11 mouse cellular contexts compared by ENCODE assay signal in genomic region chr16:91538051-91538450, GRCm38 (mm10). TPM values are rescaled to one million over a fixed set of nuclear protein-coding genes. Genes with fewer than 3 reads are reported as not detected.
DNase-seq lines count a peak whose midpoint lies in the region; ATAC-seq and TF ChIP-seq lines count a peak whose summit lies in the region.
"Had no signal": no experiment of that assay in that cellular context is flagged by ENCODE, and none has a peak within 500 bp of the region (broad histone marks: within the 10 kb centered on the region; RNA-seq: fewer than 3 reads in every experiment).

No protein-coding gene starts in this region.

- ATAC-seq in CD4-positive, CD25-positive, alpha-beta regulatory T cell, adult 4 months, result no peak
- no peak for ATAC-seq in liver, embryonic 12.5 days
- ATAC-seq in embryonic facial prominence, embryonic 14.5 days (ENCODE audit: low read depth), result no peak
- peak; percentile 32 for ATAC-seq in megakaryocyte progenitor cell, adult 5-6 weeks (replicated peaks; ENCODE audit: poor library complexity)

- no peak for TF ChIP-seq POLR2A in liver, adult 2 months (IDR thresholded peaks at IDR 0.05; ENCODE audit: extremely low read depth, insufficient read depth, low read length)

- no peak overlapping the region for H3K4me3 ChIP-seq in liver, adult 2 months (ENCODE audit: insufficient read depth, low read depth, low read length)
- H3K4me3 ChIP-seq in liver, embryonic 12.5 days, result no peak overlapping the region
- no peak overlapping the region for H3K4me3 ChIP-seq in embryonic facial prominence, embryonic 14.5 days (ENCODE audit: low read depth, low read length)
- H3K4me3 ChIP-seq: limb, embryonic 12.5 days had no signal

- no peak overlapping the region for H3K4me2 ChIP-seq in liver, embryonic 12.5 days
- no peak overlapping the region for H3K4me2 ChIP-seq in embryonic facial prominence, embryonic 14.5 days (ENCODE audit: low read depth, low read length)
- H3K4me2 ChIP-seq: limb, embryonic 12.5 days had no signal

- no peaks in the 10 kb centered on the region for H3K27me3 ChIP-seq in liver, adult 2 months (ENCODE audit: control insufficient read depth, insufficient read depth, low read length)
- H3K27me3 ChIP-seq in liver, embryonic 12.5 days (replicated peaks), result peaks cover 10% of the 10 kb centered on the region
- no peaks in the 10 kb centered on the region for H3K27me3 ChIP-seq in embryonic facial prominence, embryonic 14.5 days (replicated peaks; ENCODE audit: control insufficient read depth, insufficient read depth, low read length)

- DNase-seq in CD4-positive, CD25-positive, alpha-beta regulatory T cell, adult 2 months (ENCODE audit: low read depth, low spot score), result peak; percentile 70
- peak; percentile 26 for DNase-seq in liver, adult 2 months (ENCODE audit: extremely low read depth, low read depth, low spot score)
- DNase-seq in embryonic facial prominence, embryonic 14.5 days (ENCODE audit: low spot score), result no peak
- no peak for DNase-seq in urinary bladder, postnatal 10 days (ENCODE audit: low spot score)
- no peak for DNase-seq in retina, postnatal 1 day
- DNase-seq: kidney, postnatal 14 days; right cerebral cortex, postnatal 14 days had no signal

- H3K9me3 ChIP-seq in liver, embryonic 12.5 days (replicated peaks), result no peaks in the 10 kb centered on the region
- no peaks in the 10 kb centered on the region for H3K9me3 ChIP-seq in embryonic facial prominence, embryonic 14.5 days (ENCODE audit: control insufficient read depth, low read length)
- H3K9me3 ChIP-seq: limb, embryonic 12.5 days had no signal

- H3K27ac ChIP-seq in liver, adult 2 months (replicated peaks; ENCODE audit: insufficient read depth, low read depth, low read length), result peak overlapping the region; percentile 31
- H3K27ac ChIP-seq in liver, embryonic 12.5 days, result no peak overlapping the region; the same call in 1 of the 2 replicates
- peak overlapping the region; percentile 33; the same call in 1 of the 2 replicates for H3K27ac ChIP-seq in embryonic facial prominence, embryonic 14.5 days (replicated peaks; ENCODE audit: low read depth, low read length)
- H3K27ac ChIP-seq: limb, embryonic 12.5 days had no signal

- no peaks in the 10 kb centered on the region for H3K36me3 ChIP-seq in liver, adult 2 months (ENCODE audit: control insufficient read depth, insufficient read depth, low read length)
- H3K36me3 ChIP-seq in liver, embryonic 12.5 days, result no peaks in the 10 kb centered on the region
- no peaks in the 10 kb centered on the region for H3K36me3 ChIP-seq in embryonic facial prominence, embryonic 14.5 days (ENCODE audit: control insufficient read depth, insufficient read depth, low read length)
- H3K36me3 ChIP-seq: limb, embryonic 12.5 days had no signal

- 74% methylated on average over 6 of the region's 6 CpGs for WGBS in liver, adult 2 months
- 41% methylated on average over 6 of the region's 6 CpGs for WGBS in liver, embryonic 12.5 days (ENCODE audit: insufficient replicate concordance)
- 64% methylated on average over 6 of the region's 6 CpGs for WGBS in embryonic facial prominence, embryonic 14.5 days

- no peak overlapping the region for H3K9ac ChIP-seq in liver, adult 2 months (ENCODE audit: low read depth, low read length)
- H3K9ac ChIP-seq in liver, embryonic 12.5 days, result no peak overlapping the region
- no peak overlapping the region for H3K9ac ChIP-seq in embryonic facial prominence, embryonic 14.5 days (ENCODE audit: low read depth, low read length)
- H3K9ac ChIP-seq: limb, embryonic 12.5 days had no signal

- no peaks in the 10 kb centered on the region for H3K79me2 ChIP-seq in liver, adult 2 months (ENCODE audit: control insufficient read depth, insufficient read depth, low read length)

- TF ChIP-seq CTCF in liver, adult 2 months (IDR thresholded peaks at IDR 0.05; ENCODE audit: low read depth, low read length), result no peak

- no peaks in the 10 kb centered on the region for H3K4me1 ChIP-seq in liver, adult 2 months (ENCODE audit: control insufficient read depth, insufficient read depth, low read length)
- peaks cover 67% of the 10 kb centered on the region for H3K4me1 ChIP-seq in liver, embryonic 12.5 days
- H3K4me1 ChIP-seq in embryonic facial prominence, embryonic 14.5 days (ENCODE audit: control insufficient read depth, insufficient read depth, low read length), result peaks cover 16% of the 10 kb centered on the region

RNA-seq across cellular contexts. Expression of gene Ifngr2, which starts 8.8 kb away (rescaled TPM):
- polyA plus RNA-seq in CD4-positive, CD25-positive, alpha-beta regulatory T cell, adult 4 months (2017; shearing (Covaris generic)), result 10 to 100 TPM; 29.9 to 35.3 TPM
- total RNA-seq in liver, adult 2 months (2014; rRNA removed), result 8.2 and 10.4 TPM in 2 replicates
- polyA plus RNA-seq in liver, adult 2 months (2012; rRNA removed), result 7.3 TPM in 2 replicates
- 17.1 and 17.9 TPM in 2 replicates for polyA plus RNA-seq in liver, embryonic 12.5 days (2016; fragmentation: Nextera tagmentation; extraction: Ambion mirVana)
- polyA plus RNA-seq in embryonic facial prominence, embryonic 14.5 days (2014; fragmentation: Nextera tagmentation; extraction: Ambion mirVana), result 51.0 and 55.9 TPM in 2 replicates
- total RNA-seq in megakaryocyte progenitor cell, adult 5-6 weeks (2015), result 17.4 and 20.3 TPM in 2 replicates
- 14.1 and 16.0 TPM in 2 replicates for total RNA-seq in megakaryocyte progenitor cell, adult 5-6 weeks (2017)

RNA-seq across cellular contexts. Expression of gene Ifnar1, which starts 53.0 kb away (rescaled TPM):
- polyA plus RNA-seq in CD4-positive, CD25-positive, alpha-beta regulatory T cell, adult 4 months (2017; shearing (Covaris generic)), result 100 to 1,000 TPM in 1 of 2 experiments, 10 to 100 TPM in 1; 86.0 to 120 TPM
- 26.4 and 28.3 TPM in 2 replicates for total RNA-seq in liver, adult 2 months (2014; rRNA removed)
- 11.9 and 14.0 TPM in 2 replicates for polyA plus RNA-seq in liver, adult 2 months (2012; rRNA removed)
- polyA plus RNA-seq in liver, embryonic 12.5 days (2016; fragmentation: Nextera tagmentation; extraction: Ambion mirVana), result 24.5 and 27.8 TPM in 2 replicates
- polyA plus RNA-seq in embryonic facial prominence, embryonic 14.5 days (2014; fragmentation: Nextera tagmentation; extraction: Ambion mirVana), result 47.3 and 53.7 TPM in 2 replicates
- 32.2 and 33.3 TPM in 2 replicates for total RNA-seq in megakaryocyte progenitor cell, adult 5-6 weeks (2015)
- total RNA-seq in megakaryocyte progenitor cell, adult 5-6 weeks (2017), result 34.7 and 36.3 TPM in 2 replicates

RNA-seq across cellular contexts. Expression of gene Tmem50b, which starts 59.5 kb away (rescaled TPM):
- polyA plus RNA-seq in CD4-positive, CD25-positive, alpha-beta regulatory T cell, adult 4 months (2017; shearing (Covaris generic)), result 10 to 100 TPM; 27.7 to 38.4 TPM
- 3.0 and 3.4 TPM in 2 replicates for total RNA-seq in liver, adult 2 months (2014; rRNA removed)
- 4.9 and 6.2 TPM in 2 replicates for polyA plus RNA-seq in liver, adult 2 months (2012; rRNA removed)
- 6.7 and 6.8 TPM in 2 replicates for polyA plus RNA-seq in liver, embryonic 12.5 days (2016; fragmentation: Nextera tagmentation; extraction: Ambion mirVana)
- 39.5 and 41.7 TPM in 2 replicates for polyA plus RNA-seq in embryonic facial prominence, embryonic 14.5 days (2014; fragmentation: Nextera tagmentation; extraction: Ambion mirVana)
- 51.9 and 59.3 TPM in 2 replicates for total RNA-seq in megakaryocyte progenitor cell, adult 5-6 weeks (2015)
- 42.9 and 44.3 TPM in 2 replicates for total RNA-seq in megakaryocyte progenitor cell, adult 5-6 weeks (2017)

Comparison
In these comparisons a context has a peak if more than half of its experiments do, and no peak if none do; other contexts are left out.
1. DNase-seq: peak in CD4-positive, CD25-positive, alpha-beta regulatory T cell, adult 2 months (single experiment) and liver, adult 2 months (single experiment); none in embryonic facial prominence, embryonic 14.5 days (single experiment), urinary bladder, postnatal 10 days (single experiment) and retina, postnatal 1 day (single experiment).